Comparison of ENCODE assay signal across 16 mouse cellular contexts in genomic region chr6:87545331-87546217, GRCm38 (mm10). TPM values are rescaled to one million over a fixed set of nuclear protein-coding genes. Genes with fewer than 3 reads are reported as not detected.
DNase-seq lines count a peak whose midpoint lies in the region; ATAC-seq and TF ChIP-seq lines count a peak whose summit lies in the region.
"Had no signal": no experiment of that assay in that cellular context is flagged by ENCODE, and none has a peak within 500 bp of the region (broad histone marks: within the 10 kb centered on the region; RNA-seq: fewer than 3 reads in every experiment).

No protein-coding gene starts in this region.

- H3K9me3 ChIP-seq in ES-E14 (ENCODE audit: control insufficient read depth, insufficient read depth, low read depth, low read length), result no peaks in the 10 kb centered on the region
- peaks cover 6% of the 10 kb centered on the region; the same call in 1 of the 2 replicates for H3K9me3 ChIP-seq in midbrain, embryonic 11.5 days (ENCODE audit: control insufficient read depth, low read length)
- H3K9me3 ChIP-seq: liver, embryonic 13.5 days had no signal

- H3K27me3 ChIP-seq in midbrain, embryonic 11.5 days (ENCODE audit: control insufficient read depth, insufficient read depth, low read length), result no peaks in the 10 kb centered on the region
- H3K27me3 ChIP-seq: embryonic facial prominence, embryonic 13.5 days had no signal

- H3K4me1 ChIP-seq in ES-E14 (ENCODE audit: control insufficient read depth in 2 of 2, insufficient read depth in 2 of 2, low read length in 2 of 2, poor library complexity in 1 of 2), result peaks cover 4 to 10% of the 10 kb centered on the region in 2 experiments; a peak in 2 of 4 replicates
- H3K4me1 ChIP-seq in midbrain, embryonic 11.5 days (ENCODE audit: control insufficient read depth, insufficient read depth, low read length), result 0 out of 2 replicates have a peak, but pooled peaks cover 2% of the 10 kb centered on the region

- peak; percentile 40 for DNase-seq in embryo, embryonic 10.5 days (ENCODE audit: low spot score)
- DNase-seq in embryo, embryonic 10 days (ENCODE audit: low spot score), result no peak
- no peak for DNase-seq in ES-E14 (ENCODE audit: low read depth, low spot score)
- DNase-seq in forelimb bud, embryonic 11.5 days (ENCODE audit: low read depth, low spot score), result peak; percentile 10
- peak; percentile 92 for DNase-seq in midbrain, embryonic 11.5 days (ENCODE audit: low spot score, missing footprints)
- DNase-seq in layer of hippocampus, postnatal 36 days, result no peak
- no peak for DNase-seq in ovary, postnatal 10 days (ENCODE audit: low spot score)
- no peak for DNase-seq in urinary bladder, postnatal 25 days (ENCODE audit: low spot score)
- DNase-seq: adrenal gland, postnatal 25 days; cerebellum, adult 2 months; gastrocnemius, adult 2 months; liver, embryonic 13.5 days; thymus, adult 18-20 months had no signal

- WGBS in midbrain, embryonic 11.5 days, result 19% methylated on average over 1 of the region's 1 CpGs

- H3K36me3 ChIP-seq in ES-E14 (ENCODE audit: control insufficient read depth, insufficient read depth, low read length, poor library complexity, severe bottlenecking), result no peaks in the 10 kb centered on the region
- H3K36me3 ChIP-seq in midbrain, embryonic 11.5 days (ENCODE audit: control insufficient read depth, insufficient read depth, low read length), result no peaks in the 10 kb centered on the region
- H3K36me3 ChIP-seq: embryonic facial prominence, embryonic 13.5 days; heart, embryonic 13.5 days; liver, embryonic 13.5 days had no signal

- in situ Hi-C loops in ES-E14 (cut with MboI; ENCODE audit: low sequenced_read_pairs in 2 of 2, unreplicated experiment in 2 of 2), result no loop called here

- H3K4me3 ChIP-seq in ES-E14 (ENCODE audit: insufficient read depth in 1 of 2, low read depth in 1 of 2, low read length in 2 of 2, poor library complexity in 1 of 2, severe bottlenecking in 1 of 2), result no peak overlapping the region
- H3K4me3 ChIP-seq in midbrain, embryonic 11.5 days (ENCODE audit: low read depth, low read length), result no peak overlapping the region
- H3K4me3 ChIP-seq: embryonic facial prominence, embryonic 13.5 days; gastrocnemius, adult 2 months; heart, embryonic 13.5 days; liver, embryonic 13.5 days had no signal

- H3K9ac ChIP-seq in ES-E14 (ENCODE audit: insufficient read depth, low read depth, low read length, poor library complexity, severe bottlenecking), result no peak overlapping the region
- no peak overlapping the region for H3K9ac ChIP-seq in midbrain, embryonic 11.5 days (ENCODE audit: low read length)
- H3K9ac ChIP-seq: embryonic facial prominence, embryonic 13.5 days; heart, embryonic 13.5 days; liver, embryonic 13.5 days had no signal

- no peak overlapping the region for H3K4me2 ChIP-seq in midbrain, embryonic 11.5 days
- H3K4me2 ChIP-seq: embryonic facial prominence, embryonic 13.5 days; heart, embryonic 13.5 days; liver, embryonic 13.5 days had no signal

- peak overlapping the region; percentile 40; the same call in 1 of the 2 replicates for H3K27ac ChIP-seq in ES-E14 (ENCODE audit: insufficient read depth, low read depth, low read length, poor library complexity, severe bottlenecking)
- peak overlapping the region; percentile 73 for H3K27ac ChIP-seq in midbrain, embryonic 11.5 days (ENCODE audit: low read depth, low read length)
- H3K27ac ChIP-seq: embryonic facial prominence, embryonic 13.5 days; gastrocnemius, adult 2 months; heart, embryonic 13.5 days; liver, embryonic 13.5 days had no signal

- peak; percentile 96 for ATAC-seq in midbrain, embryonic 11.5 days (ENCODE audit: low FRiP score)
- ATAC-seq: intestine, postnatal 0 days had no signal

TF ChIP-seq in ES-E14, 5 proteins besides CTCF, POLR2A, EP300 and RAD21:
- TF ChIP-seq ZNF384 (IDR thresholded peaks at IDR 0.05; ENCODE audit: low read depth, low read length) (0 out of 2 replicates have a peak, but pooled peaks have one; percentile 28), MAFK (IDR thresholded peaks at IDR 0.05; ENCODE audit: insufficient read depth, low read depth, low read length) (peak; percentile 95), HCFC1 (IDR thresholded peaks at IDR 0.05; ENCODE audit: borderline replicate concordance, insufficient read depth, low read length) (no peak), CHD2 (IDR thresholded peaks at IDR 0.05; ENCODE audit: low read depth, low read length) (no peak), ZC3H11A (IDR thresholded peaks at IDR 0.05; ENCODE audit: borderline replicate concordance, low read depth, low read length) (no peak)

RNA-seq across cellular contexts. Expression of gene Arhgap25, which starts 12.5 kb away (rescaled TPM):
- total RNA-seq in ES-E14 (2012; rRNA removed), result 0.11 and 0.13 TPM in 2 replicates
- polyA plus RNA-seq in midbrain, embryonic 11.5 days (2014; fragmentation: Nextera tagmentation; extraction: Ambion mirVana), result 1.7 and 2.3 TPM in 2 replicates
- total RNA-seq in layer of hippocampus, postnatal 36 days (2021), result 1 to 10 TPM; 2.7 to 2.9 TPM

RNA-seq across cellular contexts. Expression of gene Prokr1, which starts 45.0 kb away (rescaled TPM):
- 0.36 and 0.58 TPM in 2 replicates for total RNA-seq in ES-E14 (2012; rRNA removed)
- polyA plus RNA-seq in midbrain, embryonic 11.5 days (2014; fragmentation: Nextera tagmentation; extraction: Ambion mirVana), result 3.1 and 3.5 TPM in 2 replicates
- total RNA-seq in layer of hippocampus, postnatal 36 days (2021), result under 1 TPM in 1 of 2 experiments, not detected in 1; 0.25 TPM

Comparison
In these comparisons a context has a peak if more than half of its experiments do, and no peak if none do; other contexts are left out.
1. DNase-seq: peak in embryo, embryonic 10.5 days (single experiment), forelimb bud, embryonic 11.5 days (single experiment) and midbrain, embryonic 11.5 days (single experiment); none in embryo, embryonic 10 days (single experiment), ES-E14 (single experiment), layer of hippocampus, postnatal 36 days (0 of 2), ovary, postnatal 10 days (single experiment) and urinary bladder, postnatal 25 days (single experiment).